Mouse (Mus musculus): ENCODE measurements around the gene Znrf2.

- TF ChIP-seq CTCF (IDR thresholded peaks at IDR 0.05; ENCODE audit: low read depth, low read length), result no peak
- TF ChIP-seq POLR2A (IDR thresholded peaks at IDR 0.05; ENCODE audit: insufficient read depth, low read length), result no peak
- no peak for TF ChIP-seq EP300 (IDR thresholded peaks at IDR 0.05; ENCODE audit: insufficient read depth, low read depth, low read length)
These were observed 22.3 kb upstream of the Znrf2 start for GRCm38 (mm10) chr6:54794372-54794771.
